Mouse (Mus musculus): ENCODE results near the gene Krtap17-1. TPM values are rescaled to one million over a fixed set of nuclear protein-coding genes. Genes with fewer than 3 reads are reported as not detected.

Krtap17-1 gene
- polyA plus RNA-seq, 1 experiment from 2014 or later, result not detected

- Histone ChIP-seq H3K36me3 (ENCODE audit: control insufficient read depth, insufficient read depth) (no peaks in the 10 kb centered on the region), H3K27ac (ENCODE audit: low read length) (no peak overlapping the region), H3K4me3 (ENCODE audit: low read length) (no peak overlapping the region), H3K4me1 (ENCODE audit: control insufficient read depth, insufficient read depth, low read length) (no peaks in the 10 kb centered on the region), H3K27me3 (ENCODE audit: control insufficient read depth, insufficient read depth, low read length) (peaks cover 4% of the 10 kb centered on the region; the same call in 1 of the 2 replicates), H3K9me3 (replicated peaks; ENCODE audit: control insufficient read depth, low read length) (no peaks in the 10 kb centered on the region), H3K9ac (ENCODE audit: low read length) (no peak overlapping the region), H3K4me2 (ENCODE audit: low read depth, low read length) (no peak overlapping the region)
- no peak; the same call in 1 of the 2 replicates for ATAC-seq (replicated peaks; ENCODE audit: extremely low read depth, insufficient read depth, low FRiP score)
- WGBS, result 70% methylated on average over 20 of the region's 20 CpGs
Observed at GRCm38 (mm10) chr11:99985291-99986092, 8.3 kb downstream of the Krtap17-1 start.

- H3K4me3 ChIP-seq (ENCODE audit: low read length), result no peak overlapping the region
Observed at GRCm38 (mm10) chr11:99983442-99983841, 10.4 kb downstream of the Krtap17-1 start.

GRCm38 (mm10) chr11:99982731-99983130 is 11.1 kb downstream of the Krtap17-1 start:
- no peaks in the 10 kb centered on the region for H3K4me1 ChIP-seq (ENCODE audit: control insufficient read depth, insufficient read depth, low read length)
- no peaks in the 10 kb centered on the region for H3K9me3 ChIP-seq (replicated peaks; ENCODE audit: control insufficient read depth, low read length)
- H3K36me3 ChIP-seq (ENCODE audit: control insufficient read depth, insufficient read depth), result no peaks in the 10 kb centered on the region
- no peak for ATAC-seq (replicated peaks; ENCODE audit: extremely low read depth, insufficient read depth, low FRiP score)
- H3K9ac ChIP-seq (ENCODE audit: low read length), result no peak overlapping the region
- H3K27ac ChIP-seq (ENCODE audit: low read length), result no peak overlapping the region
- WGBS, result 79% methylated on average over 9 of the region's 9 CpGs
- H3K27me3 ChIP-seq (ENCODE audit: control insufficient read depth, insufficient read depth, low read length), result peaks cover 4% of the 10 kb centered on the region; the same call in 1 of the 2 replicates
- H3K4me3 ChIP-seq (ENCODE audit: low read length), result no peak overlapping the region
- H3K4me2 ChIP-seq (ENCODE audit: low read depth, low read length), result no peak overlapping the region

More at GRCm38 (mm10) chr11:99983442-99983841, 10.4 kb downstream of the Krtap17-1 start:
- no peak for ATAC-seq (replicated peaks; ENCODE audit: extremely low read depth, insufficient read depth, low FRiP score)
- Histone ChIP-seq H3K27ac (ENCODE audit: low read length) (no peak overlapping the region), H3K36me3 (ENCODE audit: control insufficient read depth, insufficient read depth) (no peaks in the 10 kb centered on the region), H3K4me2 (ENCODE audit: low read depth, low read length) (no peak overlapping the region), H3K4me1 (ENCODE audit: control insufficient read depth, insufficient read depth, low read length) (no peaks in the 10 kb centered on the region), H3K27me3 (ENCODE audit: control insufficient read depth, insufficient read depth, low read length) (peaks cover 4% of the 10 kb centered on the region; the same call in 1 of the 2 replicates), H3K9ac (ENCODE audit: low read length) (no peak overlapping the region), H3K9me3 (replicated peaks; ENCODE audit: control insufficient read depth, low read length) (no peaks in the 10 kb centered on the region)
- WGBS, result 82% methylated on average over 1 of the region's 1 CpGs

GRCm38 (mm10) chr11:99978953-99979352 is 14.8 kb downstream of the Krtap17-1 start, which contains the start of gene Krtap29-1:
Gene Krtap29-1, minus strand, starts transcription at chr11:99979053.
- H3K4me3 ChIP-seq (ENCODE audit: low read length), result no peak within 1 kb of the TSS
- no peaks in the 10 kb centered on the region for H3K27me3 ChIP-seq (ENCODE audit: control insufficient read depth, insufficient read depth, low read length)
- WGBS, result 72% methylated on average over 5 of the region's 5 CpGs
- no peak within 1 kb of the TSS for H3K9ac ChIP-seq (ENCODE audit: low read length)
- no peaks in the 10 kb centered on the region for H3K4me1 ChIP-seq (ENCODE audit: control insufficient read depth, insufficient read depth, low read length)
- H3K36me3 ChIP-seq (ENCODE audit: control insufficient read depth, insufficient read depth), result no peaks in the 10 kb centered on the region
- no peak for ATAC-seq (replicated peaks; ENCODE audit: extremely low read depth, insufficient read depth, low FRiP score)
- H3K4me2 ChIP-seq (ENCODE audit: low read depth, low read length), result no peak within 1 kb of the TSS
- no peaks in the 10 kb centered on the region; the same call in 1 of the 2 replicates for H3K9me3 ChIP-seq (replicated peaks; ENCODE audit: control insufficient read depth, low read length)
- H3K27ac ChIP-seq (ENCODE audit: low read length), result no peak within 1 kb of the TSS

- Histone ChIP-seq H3K4me2 (ENCODE audit: low read depth, low read length) (no peak overlapping the region), H3K4me1 (ENCODE audit: control insufficient read depth, insufficient read depth, low read length) (no peaks in the 10 kb centered on the region), H3K27ac (ENCODE audit: low read length) (no peak overlapping the region), H3K27me3 (ENCODE audit: control insufficient read depth, insufficient read depth, low read length) (no peaks in the 10 kb centered on the region), H3K36me3 (ENCODE audit: control insufficient read depth, insufficient read depth) (no peaks in the 10 kb centered on the region), H3K9me3 (replicated peaks; ENCODE audit: control insufficient read depth, low read length) (no peaks in the 10 kb centered on the region), H3K9ac (ENCODE audit: low read length) (no peak overlapping the region), H3K4me3 (ENCODE audit: low read length) (no peak overlapping the region)
- WGBS, result 51% methylated on average over 2 of the region's 2 CpGs
- ATAC-seq (replicated peaks; ENCODE audit: extremely low read depth, insufficient read depth, low FRiP score), result no peak
Observed at GRCm38 (mm10) chr11:99965961-99966360, 27.8 kb downstream of the Krtap17-1 start.

- no peaks in the 10 kb centered on the region for H3K27me3 ChIP-seq (ENCODE audit: control insufficient read depth, insufficient read depth, low read length)
- no peaks in the 10 kb centered on the region for H3K4me1 ChIP-seq (ENCODE audit: control insufficient read depth, insufficient read depth, low read length)
- H3K27ac ChIP-seq (ENCODE audit: low read length), result no peak overlapping the region
- no peaks in the 10 kb centered on the region for H3K36me3 ChIP-seq (ENCODE audit: control insufficient read depth, insufficient read depth)
- WGBS, result 54% methylated on average over 6 of the region's 6 CpGs
- no peak for ATAC-seq (replicated peaks; ENCODE audit: extremely low read depth, insufficient read depth, low FRiP score)
- no peak overlapping the region for H3K9ac ChIP-seq (ENCODE audit: low read length)
- H3K4me2 ChIP-seq (ENCODE audit: low read depth, low read length), result no peak overlapping the region
- no peak overlapping the region for H3K4me3 ChIP-seq (ENCODE audit: low read length)
- H3K9me3 ChIP-seq (replicated peaks; ENCODE audit: control insufficient read depth, low read length), result no peaks in the 10 kb centered on the region
Observed at GRCm38 (mm10) chr11:99964213-99964612, 29.6 kb downstream of the Krtap17-1 start.

GRCm38 (mm10) chr11:99948175-99948574 is 45.6 kb downstream of the Krtap17-1 start, which contains the start of gene Krtap9-5:
Gene Krtap9-5, plus strand, starts transcription at chr11:99948475.
- 83% methylated on average over 2 of the region's 2 CpGs for WGBS
- Histone ChIP-seq H3K9ac (ENCODE audit: low read length) (no peak within 1 kb of the TSS), H3K4me3 (ENCODE audit: low read length) (no peak within 1 kb of the TSS), H3K4me1 (ENCODE audit: control insufficient read depth, insufficient read depth, low read length) (no peaks in the 10 kb centered on the region), H3K27me3 (ENCODE audit: control insufficient read depth, insufficient read depth, low read length) (no peaks in the 10 kb centered on the region), H3K9me3 (replicated peaks; ENCODE audit: control insufficient read depth, low read length) (no peaks in the 10 kb centered on the region), H3K27ac (ENCODE audit: low read length) (no peak within 1 kb of the TSS), H3K36me3 (ENCODE audit: control insufficient read depth, insufficient read depth) (no peaks in the 10 kb centered on the region), H3K4me2 (ENCODE audit: low read depth, low read length) (no peak within 1 kb of the TSS)
- no peak for ATAC-seq (replicated peaks; ENCODE audit: extremely low read depth, insufficient read depth, low FRiP score)

Other genes starting within 250 kb of the Krtap17-1 start
- not detected in 2 replicates for gene Gm11595, start 221.1 kb downstream of the Krtap17-1 start, polyA plus RNA-seq (2015; fragmentation: Nextera tagmentation; extraction: Ambion mirVana)
- gene Krtap4-8, start 213.3 kb downstream of the Krtap17-1 start, polyA plus RNA-seq (2015; fragmentation: Nextera tagmentation; extraction: Ambion mirVana), result not detected in 2 replicates
- gene Krtap4-9, start 208.8 kb downstream of the Krtap17-1 start, polyA plus RNA-seq (2015; fragmentation: Nextera tagmentation; extraction: Ambion mirVana), result not detected in 2 replicates
- not detected in 2 replicates for gene Gm11596, start 200.5 kb downstream of the Krtap17-1 start, polyA plus RNA-seq (2015; fragmentation: Nextera tagmentation; extraction: Ambion mirVana)
- not detected in 2 replicates for gene Gm11569, start 195.1 kb downstream of the Krtap17-1 start, polyA plus RNA-seq (2015; fragmentation: Nextera tagmentation; extraction: Ambion mirVana)
- not detected in 2 replicates for gene Gm11554, start 189.5 kb downstream of the Krtap17-1 start, polyA plus RNA-seq (2015; fragmentation: Nextera tagmentation; extraction: Ambion mirVana)
- not detected in 2 replicates for gene Krtap4-13, start 184.1 kb downstream of the Krtap17-1 start, polyA plus RNA-seq (2015; fragmentation: Nextera tagmentation; extraction: Ambion mirVana)
- not detected in 2 replicates for gene Gm11564, start 178.3 kb downstream of the Krtap17-1 start, polyA plus RNA-seq (2015; fragmentation: Nextera tagmentation; extraction: Ambion mirVana)
- gene 2300003K06Rik, start 155.9 kb downstream of the Krtap17-1 start, polyA plus RNA-seq (2015; fragmentation: Nextera tagmentation; extraction: Ambion mirVana), result not detected in 2 replicates
- gene Krtap4-16, start 142.4 kb downstream of the Krtap17-1 start, polyA plus RNA-seq (2015; fragmentation: Nextera tagmentation; extraction: Ambion mirVana), result not detected in 2 replicates
- gene Gm11568, start 136.1 kb downstream of the Krtap17-1 start, polyA plus RNA-seq (2015; fragmentation: Nextera tagmentation; extraction: Ambion mirVana), result not detected in 2 replicates
- gene Gm11559, start 129.5 kb downstream of the Krtap17-1 start, polyA plus RNA-seq (2015; fragmentation: Nextera tagmentation; extraction: Ambion mirVana), result not detected in 2 replicates
- gene Krtap9-1, start 120.6 kb downstream of the Krtap17-1 start, polyA plus RNA-seq (2015; fragmentation: Nextera tagmentation; extraction: Ambion mirVana), result not detected in 2 replicates
- not detected in 2 replicates for gene Gm11567, start 114.8 kb downstream of the Krtap17-1 start, polyA plus RNA-seq (2015; fragmentation: Nextera tagmentation; extraction: Ambion mirVana)
- not detected in 2 replicates for gene Krtap31-1, start 86.1 kb downstream of the Krtap17-1 start, polyA plus RNA-seq (2015; fragmentation: Nextera tagmentation; extraction: Ambion mirVana)
- gene Gm11565, start 79.2 kb downstream of the Krtap17-1 start, polyA plus RNA-seq (2015; fragmentation: Nextera tagmentation; extraction: Ambion mirVana), result not detected in 2 replicates
- gene Krtap31-2, start 57.7 kb downstream of the Krtap17-1 start, polyA plus RNA-seq (2015; fragmentation: Nextera tagmentation; extraction: Ambion mirVana), result not detected in 2 replicates
- not detected in 2 replicates for gene Krtap9-5, start 45.5 kb downstream of the Krtap17-1 start, polyA plus RNA-seq (2015; fragmentation: Nextera tagmentation; extraction: Ambion mirVana)
- gene Krtap29-1, start 14.9 kb downstream of the Krtap17-1 start, polyA plus RNA-seq (2015; fragmentation: Nextera tagmentation; extraction: Ambion mirVana), result not detected in 2 replicates
- gene Krtap16-1, start 7.4 kb downstream of the Krtap17-1 start, polyA plus RNA-seq (2015; fragmentation: Nextera tagmentation; extraction: Ambion mirVana), result not detected in 2 replicates
- not detected in 2 replicates for gene Krt33a, start 22.2 kb upstream of the Krtap17-1 start, polyA plus RNA-seq (2015; fragmentation: Nextera tagmentation; extraction: Ambion mirVana)
- not detected in 2 replicates for gene Krt33b, start 35.9 kb upstream of the Krtap17-1 start, polyA plus RNA-seq (2015; fragmentation: Nextera tagmentation; extraction: Ambion mirVana)
- gene Krt34, start 47.6 kb upstream of the Krtap17-1 start, polyA plus RNA-seq (2015; fragmentation: Nextera tagmentation; extraction: Ambion mirVana), result not detected in 2 replicates
- gene Krt31, start 56.6 kb upstream of the Krtap17-1 start, polyA plus RNA-seq (2015; fragmentation: Nextera tagmentation; extraction: Ambion mirVana), result 0.12 TPM in 1 of 2 replicates, not detected in the other
- not detected in 2 replicates for gene Krt32, start 94.2 kb upstream of the Krtap17-1 start, polyA plus RNA-seq (2015; fragmentation: Nextera tagmentation; extraction: Ambion mirVana)
- gene Krt35, start 102.2 kb upstream of the Krtap17-1 start, polyA plus RNA-seq (2015; fragmentation: Nextera tagmentation; extraction: Ambion mirVana), result not detected in 2 replicates
- gene Krt36, start 111.6 kb upstream of the Krtap17-1 start, polyA plus RNA-seq (2015; fragmentation: Nextera tagmentation; extraction: Ambion mirVana), result not detected in 2 replicates
- gene Krt13, start 127.6 kb upstream of the Krtap17-1 start, polyA plus RNA-seq (2015; fragmentation: Nextera tagmentation; extraction: Ambion mirVana), result 0.58 and 1.7 TPM in 2 replicates
- 12.4 and 18.4 TPM in 2 replicates for gene Krt15, start 141.9 kb upstream of the Krtap17-1 start, polyA plus RNA-seq (2015; fragmentation: Nextera tagmentation; extraction: Ambion mirVana)
- 64.1 and 79.3 TPM in 2 replicates for gene Krt19, start 154.7 kb upstream of the Krtap17-1 start, polyA plus RNA-seq (2015; fragmentation: Nextera tagmentation; extraction: Ambion mirVana)
- gene Krt9, start 199.3 kb upstream of the Krtap17-1 start, polyA plus RNA-seq (2015; fragmentation: Nextera tagmentation; extraction: Ambion mirVana), result not detected in 2 replicates
- 5.0 and 7.8 TPM in 2 replicates for gene Krt14, start 213.6 kb upstream of the Krtap17-1 start, polyA plus RNA-seq (2015; fragmentation: Nextera tagmentation; extraction: Ambion mirVana)

Data from heart, embryonic 16.5 days (tissue).